Mouse (Mus musculus): ENCODE results near the gene Acsm4. TPM values are rescaled to one million over a fixed set of nuclear protein-coding genes. Genes with fewer than 3 reads are reported as not detected.

Acsm4 gene
- polyA plus RNA-seq, 1 experiment from 2014 or later = not detected

Other genes with a start within 250 kb of the Acsm4 start
- not detected in 2 replicates for gene Gp2, start 230.7 kb upstream of the Acsm4 start, polyA plus RNA-seq (2015; fragmentation: Nextera tagmentation; extraction: Ambion mirVana)
- not detected in 2 replicates for gene Umod, start 210.7 kb upstream of the Acsm4 start, polyA plus RNA-seq (2015; fragmentation: Nextera tagmentation; extraction: Ambion mirVana)
- gene Acsm5, start 170.6 kb upstream of the Acsm4 start, polyA plus RNA-seq (2015; fragmentation: Nextera tagmentation; extraction: Ambion mirVana) = 0.08 TPM in 1 of 2 replicates, not detected in the other
- gene Pdilt, start 166.5 kb upstream of the Acsm4 start, polyA plus RNA-seq (2015; fragmentation: Nextera tagmentation; extraction: Ambion mirVana) = 0.10 and 0.14 TPM in 2 replicates
- not detected in 2 replicates for gene Acsm2, start 135.7 kb upstream of the Acsm4 start, polyA plus RNA-seq (2015; fragmentation: Nextera tagmentation; extraction: Ambion mirVana)
- gene Acsm1, start 83.0 kb upstream of the Acsm4 start, polyA plus RNA-seq (2015; fragmentation: Nextera tagmentation; extraction: Ambion mirVana) = not detected in 2 replicates
- gene Thumpd1, start 30.8 kb downstream of the Acsm4 start, polyA plus RNA-seq (2015; fragmentation: Nextera tagmentation; extraction: Ambion mirVana) = 65.0 and 68.6 TPM in 2 replicates
- gene Acsm3, start 70.9 kb downstream of the Acsm4 start, polyA plus RNA-seq (2015; fragmentation: Nextera tagmentation; extraction: Ambion mirVana) = 0.51 TPM in 1 of 2 replicates, not detected in the other
- 6.0 and 15.7 TPM in 2 replicates for gene Rexo5, start 104.0 kb downstream of the Acsm4 start, polyA plus RNA-seq (2015; fragmentation: Nextera tagmentation; extraction: Ambion mirVana)
- 15.3 and 16.2 TPM in 2 replicates for gene Eri2, start 104.0 kb downstream of the Acsm4 start, polyA plus RNA-seq (2015; fragmentation: Nextera tagmentation; extraction: Ambion mirVana)
- gene Lyrm1, start 205.8 kb downstream of the Acsm4 start, polyA plus RNA-seq (2015; fragmentation: Nextera tagmentation; extraction: Ambion mirVana) = 16.7 and 17.9 TPM in 2 replicates
- 15.8 and 18.1 TPM in 2 replicates for gene Dcun1d3, start 206.3 kb downstream of the Acsm4 start, polyA plus RNA-seq (2015; fragmentation: Nextera tagmentation; extraction: Ambion mirVana)

Data from neural tube, embryonic 15.5 days (tissue).